12 mouse cellular contexts compared by ENCODE assay signal in the genomic region with DNA sequence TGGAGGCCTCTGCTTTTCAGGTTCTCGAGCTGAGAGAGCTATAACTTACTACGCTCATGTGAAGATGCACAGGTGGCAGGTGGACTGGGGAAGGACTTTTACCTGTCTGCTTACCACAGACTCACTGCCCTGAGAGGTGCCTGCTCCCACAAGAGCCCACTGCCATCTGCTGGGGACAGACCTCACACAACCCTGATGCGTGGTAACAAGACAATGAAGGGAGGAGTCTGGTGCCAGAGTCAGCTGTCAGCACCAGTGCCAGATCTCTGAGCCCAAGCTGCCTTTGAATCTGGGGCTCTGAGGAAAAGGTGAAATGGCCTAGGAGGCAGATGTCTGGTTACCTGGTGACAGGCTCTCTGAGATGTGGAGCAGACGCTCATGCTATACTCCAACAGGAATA. TPM values are rescaled to one million over a fixed set of nuclear protein-coding genes. Genes with fewer than 3 reads are reported as not detected.
DNase-seq lines count a peak whose midpoint lies in the region; ATAC-seq and TF ChIP-seq lines count a peak whose summit lies in the region.
"Had no signal": no experiment of that assay in that cellular context is flagged by ENCODE, and none has a peak within 500 bp of the region (broad histone marks: within the 10 kb centered on the region; RNA-seq: fewer than 3 reads in every experiment).

No protein-coding gene starts in this region.

- ATAC-seq in hindbrain, embryonic 13.5 days (ENCODE audit: low FRiP score) = no peak
- no peak for ATAC-seq in hindbrain, embryonic 11.5 days (ENCODE audit: low FRiP score)
- no peak for ATAC-seq in lung, postnatal 0 days
- ATAC-seq: liver, embryonic 12.5 days had no signal

- no peak for DNase-seq in hindbrain, embryonic 11.5 days (ENCODE audit: low spot score)
- no peak for DNase-seq in lung, postnatal 0 days (ENCODE audit: low spot score)
- DNase-seq in lung, postnatal 14 days = no peak
- DNase-seq in cerebellum, adult 2 months = peak; percentile 45 to 61
- DNase-seq in ovary, adult 18-20 months (ENCODE audit: low spot score) = no peak

- H3K4me1 ChIP-seq in hindbrain, embryonic 13.5 days (replicated peaks) = peaks cover 60% of the 10 kb centered on the region
- no peaks in the 10 kb centered on the region for H3K4me1 ChIP-seq in hindbrain, embryonic 11.5 days (replicated peaks; ENCODE audit: control insufficient read depth, insufficient read depth, low read length)
- 0 out of 2 replicates have a peak, but pooled peaks cover 3% of the 10 kb centered on the region for H3K4me1 ChIP-seq in lung, postnatal 0 days (ENCODE audit: insufficient read depth, low read depth, low read length)
- H3K4me1 ChIP-seq in cerebellum, adult 2 months (ENCODE audit: control insufficient read depth, insufficient read depth, low read length) = peaks cover 31% of the 10 kb centered on the region

- TF ChIP-seq POLR2A in cerebellum, adult 2 months (IDR thresholded peaks at IDR 0.05; ENCODE audit: borderline replicate concordance, insufficient read depth, low read length) = no peak
- no peak for TF ChIP-seq POLR2A in myocyte (IDR thresholded peaks at IDR 0.05; ENCODE audit: insufficient read length, low read depth)

- peaks cover 26% of the 10 kb centered on the region for H3K79me2 ChIP-seq in myocyte (ENCODE audit: control insufficient read depth, insufficient read depth)

- peaks cover 10% of the 10 kb centered on the region for H3K36me3 ChIP-seq in hindbrain, embryonic 13.5 days
- no peaks in the 10 kb centered on the region for H3K36me3 ChIP-seq in hindbrain, embryonic 11.5 days (ENCODE audit: control insufficient read depth, insufficient read depth, low read length)
- no peaks in the 10 kb centered on the region for H3K36me3 ChIP-seq in lung, postnatal 0 days (ENCODE audit: insufficient read depth, low read length)
- H3K36me3 ChIP-seq in myocyte (ENCODE audit: control insufficient read depth, insufficient read depth) = peaks cover 69% of the 10 kb centered on the region
- H3K36me3 ChIP-seq: liver, embryonic 12.5 days had no signal

- TF ChIP-seq EP300 in lung, postnatal 0 days (IDR thresholded peaks at IDR 0.05) = no peak

- no peak overlapping the region for H3K4me3 ChIP-seq in hindbrain, embryonic 13.5 days
- H3K4me3 ChIP-seq in hindbrain, embryonic 11.5 days (ENCODE audit: low read depth, low read length) = no peak overlapping the region
- no peak overlapping the region for H3K4me3 ChIP-seq in lung, postnatal 0 days (ENCODE audit: low read depth, low read length)
- no peak overlapping the region for H3K4me3 ChIP-seq in cerebellum, adult 2 months (replicated peaks; ENCODE audit: insufficient read depth, low read depth, low read length)
- H3K4me3 ChIP-seq in myocyte = no peak overlapping the region
- H3K4me3 ChIP-seq: heart, embryonic 15.5 days; kidney, embryonic 15.5 days; liver, embryonic 12.5 days; megakaryocyte, embryonic 14.5 days; neural tube, embryonic 12.5 days had no signal

- no peaks in the 10 kb centered on the region for H3K27me3 ChIP-seq in hindbrain, embryonic 13.5 days
- no peaks in the 10 kb centered on the region for H3K27me3 ChIP-seq in hindbrain, embryonic 11.5 days (ENCODE audit: control insufficient read depth, insufficient read depth, low read length)
- H3K27me3 ChIP-seq in lung, postnatal 0 days (replicated peaks; ENCODE audit: insufficient read depth, low read length) = no peaks in the 10 kb centered on the region
- no peaks in the 10 kb centered on the region for H3K27me3 ChIP-seq in cerebellum, adult 2 months (ENCODE audit: control insufficient read depth, insufficient read depth, low read length)
- H3K27me3 ChIP-seq in myocyte (ENCODE audit: control insufficient read depth, insufficient read depth, insufficient read length) = no peaks in the 10 kb centered on the region
- H3K27me3 ChIP-seq: heart, embryonic 15.5 days; kidney, embryonic 15.5 days; liver, embryonic 12.5 days; neural tube, embryonic 12.5 days had no signal

- peak overlapping the region; percentile 10; the same call in 1 of the 2 replicates for H3K27ac ChIP-seq in hindbrain, embryonic 13.5 days
- no peak overlapping the region for H3K27ac ChIP-seq in hindbrain, embryonic 11.5 days (ENCODE audit: low read depth, low read length)
- H3K27ac ChIP-seq in lung, postnatal 0 days (ENCODE audit: low read length) = no peak overlapping the region
- H3K27ac ChIP-seq in cerebellum, adult 2 months (ENCODE audit: insufficient read depth, low read length) = peak overlapping the region; percentile 16; the same call in 1 of the 2 replicates
- H3K27ac ChIP-seq: heart, embryonic 15.5 days; kidney, embryonic 15.5 days; liver, embryonic 12.5 days; neural tube, embryonic 12.5 days had no signal

- H3K9me3 ChIP-seq in hindbrain, embryonic 13.5 days = no peaks in the 10 kb centered on the region
- no peaks in the 10 kb centered on the region for H3K9me3 ChIP-seq in hindbrain, embryonic 11.5 days (ENCODE audit: control insufficient read depth, low read length)
- no peaks in the 10 kb centered on the region for H3K9me3 ChIP-seq in lung, postnatal 0 days (ENCODE audit: low read length)
- H3K9me3 ChIP-seq: heart, embryonic 15.5 days; kidney, embryonic 15.5 days; liver, embryonic 12.5 days; megakaryocyte, embryonic 14.5 days; neural tube, embryonic 12.5 days had no signal

- 71% methylated on average over 4 of the region's 4 CpGs for WGBS in hindbrain, embryonic 13.5 days
- WGBS in hindbrain, embryonic 11.5 days = 86% methylated on average over 4 of the region's 4 CpGs
- WGBS in lung, postnatal 0 days = 86% methylated on average over 4 of the region's 4 CpGs
- WGBS in cerebellum, adult 2 months = 44% methylated on average over 4 of the region's 4 CpGs

- H3ac ChIP-seq in myocyte (ENCODE audit: control insufficient read depth, insufficient read length) = no peak overlapping the region

- peak; percentile 52 for TF ChIP-seq CTCF in lung, postnatal 0 days (IDR thresholded peaks at IDR 0.05)
- TF ChIP-seq CTCF in cerebellum, adult 2 months (IDR thresholded peaks at IDR 0.05; ENCODE audit: borderline replicate concordance, insufficient read depth, low read depth, low read length) = peak; percentile 42; the same call in 1 of the 2 replicates

- H3K9ac ChIP-seq in hindbrain, embryonic 13.5 days = no peak overlapping the region
- H3K9ac ChIP-seq in hindbrain, embryonic 11.5 days (ENCODE audit: low read depth, low read length) = no peak overlapping the region
- H3K9ac ChIP-seq in lung, postnatal 0 days (replicated peaks; ENCODE audit: low read depth) = no peak overlapping the region
- H3K9ac ChIP-seq: heart, embryonic 15.5 days; kidney, embryonic 15.5 days; liver, embryonic 12.5 days; neural tube, embryonic 12.5 days had no signal

- H3K4me2 ChIP-seq in hindbrain, embryonic 13.5 days = no peak overlapping the region
- H3K4me2 ChIP-seq in hindbrain, embryonic 11.5 days (replicated peaks; ENCODE audit: low read depth, low read length) = no peak overlapping the region
- H3K4me2 ChIP-seq in lung, postnatal 0 days (replicated peaks; ENCODE audit: low read depth, low read length) = no peak overlapping the region
- H3K4me2 ChIP-seq in myocyte (ENCODE audit: low read depth) = no peak overlapping the region
- H3K4me2 ChIP-seq: heart, embryonic 15.5 days; kidney, embryonic 15.5 days; liver, embryonic 12.5 days; neural tube, embryonic 12.5 days had no signal

TF ChIP-seq in myocyte, 11 proteins besides CTCF, POLR2A, EP300 and RAD21:
- TF ChIP-seq SRF (IDR thresholded peaks at IDR 0.05; ENCODE audit: control insufficient read depth, insufficient read length, low read depth) (no peak), MYOG (IDR thresholded peaks at IDR 0.05; ENCODE audit: control insufficient read depth in 1 of 3, insufficient read depth in 1 of 3, insufficient read length in 2 of 3, low read depth in 2 of 3) (peak in 2 of 3 experiments; percentile 10 to 50), MYOD1 (IDR thresholded peaks at IDR 0.05; ENCODE audit: control insufficient read depth in 1 of 3, insufficient read length in 2 of 3, low read depth in 2 of 3) (peak in 1 of 3 experiments; percentile 31)

RNA-seq across cellular contexts. Expression of a gene that starts 19.0 kb away (rescaled TPM):
- polyA plus RNA-seq in hindbrain, embryonic 13.5 days (2015; fragmentation: Nextera tagmentation; extraction: Ambion mirVana) = 16.9 and 17.9 TPM in 2 replicates
- polyA plus RNA-seq in hindbrain, embryonic 11.5 days (2014; fragmentation: Nextera tagmentation; extraction: Ambion mirVana) = 19.9 and 21.3 TPM in 2 replicates
- polyA plus RNA-seq in lung, postnatal 0 days (2015; fragmentation: Nextera tagmentation; extraction: Ambion mirVana) = 28.6 and 33.8 TPM in 2 replicates
- polyA plus RNA-seq in cerebellum, adult 2 months (2012; rRNA removed) = 6.4 and 7.4 TPM in 2 replicates
- 130 TPM for polyA plus RNA-seq in myocyte (2012; fragmentation: generic; extraction: Trizol)

Comparison
In these comparisons a context has a peak if more than half of its experiments do, and no peak if none do; other contexts are left out.
1. H3K27ac ChIP-seq: peak in hindbrain, embryonic 13.5 days (single experiment) and cerebellum, adult 2 months (single experiment); none in hindbrain, embryonic 11.5 days (single experiment) and lung, postnatal 0 days (single experiment).
2. DNase-seq: peak in cerebellum, adult 2 months (2 of 2); none in hindbrain, embryonic 11.5 days (single experiment), lung, postnatal 0 days (single experiment), lung, postnatal 14 days (single experiment) and ovary, adult 18-20 months (single experiment).